Mouse (Mus musculus) ES-E14 (cell line): Measurements from ENCODE around the gene Gm10837.

Source experiments
- CHD2 ChIP-seq: IDR thresholded peaks from 2 replicates; pipeline ENCODE4 v1.6.1; 2014; ENCODE audit warnings: mild to moderate bottlenecking, low read depth, low read length, inconsistent platforms
- MAFK ChIP-seq: IDR thresholded peaks from 2 replicates; pipeline ENCODE4 v1.6.1; 2014; ENCODE audit warnings: mild to moderate bottlenecking, low read depth, low read length, inconsistent platforms; ENCODE audit not compliant: insufficient read depth
- ZC3H11A ChIP-seq: IDR thresholded peaks from 2 replicates; pipeline ENCODE4 v1.6.1; 2012; ENCODE audit warnings: low read depth, mild to moderate bottlenecking, inconsistent platforms, low read length, borderline replicate concordance
- ZNF384 ChIP-seq: IDR thresholded peaks from 2 replicates; pipeline ENCODE4 v1.6.1; 2012; ENCODE audit warnings: low read depth, low read length, inconsistent platforms

DNA sequence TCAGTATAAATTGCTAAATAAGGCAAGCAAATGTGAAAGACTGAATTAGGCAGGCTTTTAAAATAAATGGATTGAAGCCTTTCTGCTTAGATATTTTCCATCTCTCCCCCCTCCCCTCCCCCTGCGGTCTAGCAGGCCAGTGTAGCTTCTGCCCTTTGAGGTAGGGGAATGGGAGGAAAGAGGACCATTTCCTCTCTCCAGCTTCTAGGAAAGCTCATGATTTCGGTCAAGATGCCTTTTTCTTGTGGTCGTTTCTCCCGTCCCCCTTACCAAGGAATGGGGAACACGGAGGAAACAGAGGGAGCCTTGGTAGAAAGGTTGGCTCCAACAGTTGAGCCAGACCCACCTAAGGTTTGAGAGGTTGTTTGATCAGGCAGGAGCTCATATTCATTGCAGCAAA lies 17.7 kb upstream of the Gm10837 start:
- TF ChIP-seq ZNF384, result no peak
- no peak for TF ChIP-seq ZC3H11A
- no peak for TF ChIP-seq MAFK
- 0 out of 2 replicates have a peak, but pooled peaks have one; percentile 32 for TF ChIP-seq CHD2
